Mouse (Mus musculus) ES-E14 (cell line): ENCODE data around the gene Hjurp. TPM values are rescaled to one million over a fixed set of nuclear protein-coding genes. Genes with fewer than 3 reads are reported as not detected.

Source experiments
- DNase-seq: peaks from one replicate; pipeline ENCODE4 v3.0.0-alpha.2; 2013; ENCODE audit warnings: low read depth, low spot score
- H3K27ac ChIP-seq: 2 replicates; pipeline ENCODE4 v1.5.1; 2012; ENCODE audit warnings: low read depth, mild to moderate bottlenecking, low read length, moderate library complexity, mixed read lengths; ENCODE audit not compliant: poor library complexity, insufficient read depth, severe bottlenecking
- H3K36me3 ChIP-seq: 2 replicates; pipeline ENCODE4 v1.6.1; 2012; ENCODE audit warnings: mild to moderate bottlenecking, low read length, moderate library complexity, mixed read lengths; ENCODE audit not compliant: control insufficient read depth, poor library complexity, insufficient read depth, severe bottlenecking
- H3K4me1 ChIP-seq, 2 experiments: fragments of 150-350 bp in 1 of 2; sonication (generic) in 1 of 2; 2 replicates each; pipeline ENCODE4 v1.6.1; 2012; ENCODE audit warnings: low read length in 2 of 2, mild to moderate bottlenecking in 1 of 2, mixed read lengths in 1 of 2; ENCODE audit not compliant: control insufficient read depth in 2 of 2, insufficient read depth in 2 of 2, poor library complexity in 1 of 2
- H3K4me3 ChIP-seq, 2 experiments: fragments of 150-350 bp in 1 of 2; sonication (generic) in 1 of 2; 2 replicates each; pipeline ENCODE4 v1.5.1; 2012; ENCODE audit warnings: low read length in 2 of 2, low read depth in 1 of 2, mild to moderate bottlenecking in 1 of 2, mixed read lengths in 1 of 2; ENCODE audit not compliant: insufficient read depth in 1 of 2, poor library complexity in 1 of 2, severe bottlenecking in 1 of 2
- H3K9ac ChIP-seq: 2 replicates; pipeline ENCODE4 v1.6.1; 2012; ENCODE audit warnings: low read depth, mild to moderate bottlenecking, low read length, mixed read lengths; ENCODE audit not compliant: poor library complexity, insufficient read depth, severe bottlenecking
- H3K9me3 ChIP-seq: fragments of 150-350 bp; sonication (generic); 2 replicates; pipeline ENCODE4 v1.6.1; 2012; ENCODE audit warnings: low read depth, mild to moderate bottlenecking, low read length; ENCODE audit not compliant: control insufficient read depth, insufficient read depth
- CHD2 ChIP-seq: IDR thresholded peaks from 2 replicates; pipeline ENCODE4 v1.6.1; 2014; ENCODE audit warnings: mild to moderate bottlenecking, low read depth, low read length, inconsistent platforms
- HCFC1 ChIP-seq: IDR thresholded peaks from 2 replicates; pipeline ENCODE4 v1.6.1; 2012; ENCODE audit warnings: low read length, inconsistent platforms, borderline replicate concordance; ENCODE audit not compliant: insufficient read depth
- MAFK ChIP-seq: IDR thresholded peaks from 2 replicates; pipeline ENCODE4 v1.6.1; 2014; ENCODE audit warnings: mild to moderate bottlenecking, low read depth, low read length, inconsistent platforms; ENCODE audit not compliant: insufficient read depth
- ZC3H11A ChIP-seq: IDR thresholded peaks from 2 replicates; pipeline ENCODE4 v1.6.1; 2012; ENCODE audit warnings: low read depth, mild to moderate bottlenecking, inconsistent platforms, low read length, borderline replicate concordance
- ZNF384 ChIP-seq: IDR thresholded peaks from 2 replicates; pipeline ENCODE4 v1.6.1; 2012; ENCODE audit warnings: low read depth, low read length, inconsistent platforms
- in situ Hi-C, 2 experiments: fragments of 600-800 bp; cut with MboI; formaldehyde crosslinking; loops; one replicate each; pipeline ENCODE4 v1.15.1; 2025; ENCODE audit warnings: low sequenced_read_pairs in 2 of 2, inconsistent platforms in 1 of 2; ENCODE audit not compliant: unreplicated experiment in 2 of 2
- total RNA-seq: library from RNA; depleted of rRNA; stranded (reverse); fragments of 300-350 nt; gene quantifications from 2 replicates; pipeline ENCODE4 v1.2.3, GENCODE M21; 2012

Gene Hjurp
- total RNA-seq, 1 experiment = 168 TPM

- Histone ChIP-seq H3K36me3 (no peaks in the 10 kb centered on the region), H3K9me3 (no peaks in the 10 kb centered on the region), H3K4me3 (no peak overlapping the region), H3K27ac (no peak overlapping the region), H3K4me1 (no peaks in the 10 kb centered on the region), H3K9ac (no peak overlapping the region)
- in situ Hi-C loops = no loop called here
- peak; percentile 73 for DNase-seq
- no peak for TF ChIP-seq CHD2
- TF ChIP-seq ZC3H11A = 0 out of 2 replicates have a peak, but pooled peaks have one; percentile 21
- TF ChIP-seq MAFK = peak; percentile 57; the same call in 1 of the 2 replicates
- TF ChIP-seq HCFC1 = no peak
- no peak for TF ChIP-seq ZNF384
Observed at GRCm38 (mm10) chr1:88318531-88319060, 41.2 kb upstream of the Hjurp start.

- no peaks in the 10 kb centered on the region for H3K36me3 ChIP-seq
- no peaks in the 10 kb centered on the region for H3K9me3 ChIP-seq
- in situ Hi-C loops = no loop called here
- H3K9ac ChIP-seq = no peak overlapping the region
- H3K4me1 ChIP-seq = no peaks in the 10 kb centered on the region
- no peak overlapping the region for H3K4me3 ChIP-seq
- TF ChIP-seq ZC3H11A (no peak), ZNF384 (no peak), HCFC1 (no peak)
- no peak for DNase-seq
- H3K27ac ChIP-seq = no peak overlapping the region
Observed at GRCm38 (mm10) chr1:88317279-88317678, 39.8 kb upstream of the Hjurp start.

- DNase-seq = no peak
- no peaks in the 10 kb centered on the region for H3K4me1 ChIP-seq
- no peak overlapping the region for H3K27ac ChIP-seq
- H3K4me3 ChIP-seq = no peak overlapping the region
- no peak overlapping the region for H3K9ac ChIP-seq
- no peaks in the 10 kb centered on the region for H3K36me3 ChIP-seq
- no peaks in the 10 kb centered on the region for H3K9me3 ChIP-seq
- TF ChIP-seq HCFC1 = no peak
- TF ChIP-seq CHD2 = no peak
- TF ChIP-seq MAFK = no peak
- TF ChIP-seq ZC3H11A = no peak
- TF ChIP-seq ZNF384 = no peak
- in situ Hi-C loops = no loop called here
Observed at GRCm38 (mm10) chr1:88310349-88310748, 32.9 kb upstream of the Hjurp start.

- H3K4me3 ChIP-seq = no peak overlapping the region
- in situ Hi-C loops = no loop called here
- H3K4me1 ChIP-seq = no peaks in the 10 kb centered on the region
- DNase-seq = no peak
- H3K27ac ChIP-seq = no peak overlapping the region
- H3K9ac ChIP-seq = no peak overlapping the region
- TF ChIP-seq ZNF384 (no peak), MAFK (no peak), ZC3H11A (no peak), HCFC1 (no peak), CHD2 (no peak)
- H3K36me3 ChIP-seq = no peaks in the 10 kb centered on the region
- no peaks in the 10 kb centered on the region for H3K9me3 ChIP-seq
Observed at GRCm38 (mm10) chr1:88309905-88310304, 32.5 kb upstream of the Hjurp start.

GRCm38 (mm10) chr1:88309020-88309419, 31.6 kb upstream of the Hjurp start:
- no peak overlapping the region for H3K4me3 ChIP-seq
- in situ Hi-C loops = no loop called here

More at GRCm38 (mm10) chr1:88309020-88309419, 31.6 kb upstream of the Hjurp start:
- Histone ChIP-seq H3K27ac (no peak overlapping the region), H3K36me3 (no peaks in the 10 kb centered on the region), H3K4me1 (no peaks in the 10 kb centered on the region), H3K9ac (no peak overlapping the region), H3K9me3 (no peaks in the 10 kb centered on the region)
- no peak for DNase-seq
- TF ChIP-seq ZC3H11A (no peak), MAFK (no peak), HCFC1 (no peak), CHD2 (no peak), ZNF384 (no peak)
